Mouse (Mus musculus) olfactory bulb, adult 2 months (tissue): ENCODE measurements around the gene Nr1h3.

Source experiments
- CTCF ChIP-seq: fragments of 200-500 bp; IDR thresholded peaks from 2 replicates; pipeline ENCODE4 v1.5.1; 2012; ENCODE audit warnings: low read depth, mild to moderate bottlenecking, low read length, moderate library complexity; ENCODE audit not compliant: insufficient read depth
- POLR2A ChIP-seq: fragments of 200-500 bp; IDR thresholded peaks from 2 replicates; pipeline ENCODE4 v1.6.1; 2012; ENCODE audit warnings: mild to moderate bottlenecking, low read depth, low read length, moderate library complexity; ENCODE audit not compliant: insufficient read depth

GRCm38 (mm10) chr2:91202972-91203656 is 480 bp upstream of the Nr1h3 start:
- TF ChIP-seq POLR2A = no peak
- TF ChIP-seq CTCF = no peak
